In genomic region chr17:36992336-36993104, GRCm38 (mm10) we compare ENCODE assay signal across 1 mouse cellular context.
A peak's percentile ranks its signal among the peaks of the same experiment; 100 is the strongest.
TF ChIP-seq lines count a peak whose summit lies in the region.

No protein-coding gene starts in this region.

TF ChIP-seq in MEL, 35 proteins besides CTCF, POLR2A, EP300 and RAD21 (continued from another document):
- TF ChIP-seq MAX (IDR thresholded peaks at IDR 0.05; ENCODE audit: low read length) (peak; percentile 53; the same call in 1 of the 2 replicates), ETS1 (IDR thresholded peaks at IDR 0.05; ENCODE audit: low read depth, low read length) (peak; percentile 77; the same call in 1 of the 2 replicates), BHLHE40 (IDR thresholded peaks at IDR 0.05; ENCODE audit: borderline replicate concordance, low read depth, low read length) (peak; percentile 79; the same call in 1 of the 2 replicates), RCOR1 (IDR thresholded peaks at IDR 0.05; ENCODE audit: low read depth, low read length) (peak; percentile 76; the same call in 1 of the 2 replicates), POLR2AphosphoS5 (IDR thresholded peaks at IDR 0.05; ENCODE audit: borderline replicate concordance, low read depth, low read length) (no peak), ZMIZ1 (IDR thresholded peaks at IDR 0.05; ENCODE audit: low read depth, low read length) (no peak), GABPA (IDR thresholded peaks at IDR 0.05; ENCODE audit: low read depth, low read length) (no peak), TAL1 (IDR thresholded peaks at IDR 0.05; ENCODE audit: low read length) (peak; percentile 8; the same call in 1 of the 2 replicates), GATA1 (IDR thresholded peaks at IDR 0.05; ENCODE audit: low read depth, low read length) (peak; percentile 91), NRF1 (IDR thresholded peaks at IDR 0.05; ENCODE audit: insufficient read depth, low read depth, low read length, poor library complexity, severe bottlenecking) (no peak)
